Mouse (Mus musculus) small intestine, adult 2 months (tissue): ENCODE measurements around the gene Foxn3.

Experiments used
- CTCF ChIP-seq: fragments of 200-500 bp; IDR thresholded peaks from 2 replicates; pipeline ENCODE4 v1.5.1; 2012; ENCODE audit warnings: low read depth, mild to moderate bottlenecking, control low read depth, inconsistent platforms, low read length, moderate library complexity, mixed read lengths; ENCODE audit not compliant: insufficient replicate concordance, insufficient read length; ENCODE audit errors: extremely low read depth
- POLR2A ChIP-seq: fragments of 200-500 bp; IDR thresholded peaks from 2 replicates; pipeline ENCODE4 v1.6.1; 2012; ENCODE audit warnings: low read depth, mild to moderate bottlenecking, control low read depth, inconsistent platforms, low read length, moderate library complexity

DNA sequence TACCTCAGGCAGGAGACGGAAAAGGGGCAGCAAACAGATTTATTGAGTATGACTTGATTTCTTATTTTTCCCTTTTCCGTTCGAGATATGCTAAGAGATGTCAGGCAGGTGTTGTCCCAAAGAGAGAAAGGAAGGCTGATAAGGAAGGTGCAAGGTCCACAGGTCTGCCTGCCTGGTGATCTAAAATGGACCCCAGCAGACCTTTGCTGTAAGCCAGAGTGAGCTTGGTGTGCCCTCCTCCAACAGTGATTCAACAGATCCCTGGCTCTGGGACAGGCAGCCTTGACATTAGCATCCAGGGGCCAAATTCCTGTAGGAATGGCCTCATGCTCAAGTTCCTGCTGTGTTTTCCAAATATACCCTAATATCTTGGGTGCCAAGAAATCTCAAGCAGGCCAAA lies 168.3 kb downstream of the Foxn3 start:
- TF ChIP-seq CTCF (no peak), POLR2A (no peak)
